ENCODE assay signal across 8 mouse cellular contexts in the genomic region with DNA sequence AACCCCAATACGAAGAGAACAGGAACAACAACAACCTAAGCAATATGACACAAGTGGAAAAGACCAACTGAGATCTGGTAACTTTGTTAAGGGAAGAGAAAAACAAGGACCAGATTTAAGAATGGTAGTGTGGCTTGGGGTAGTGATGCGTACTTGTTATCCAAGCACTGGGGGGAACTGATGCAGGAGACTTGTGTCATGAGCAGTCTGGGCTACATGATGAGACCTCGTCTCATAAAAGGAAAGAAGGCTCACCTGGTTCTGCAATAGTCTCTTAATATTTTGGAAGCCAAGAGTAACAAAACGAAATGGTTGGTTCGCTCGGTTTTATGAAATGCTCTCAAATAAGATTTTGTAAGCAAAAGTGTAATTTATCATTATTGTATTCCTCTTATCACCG. TPM values are rescaled to one million over a fixed set of nuclear protein-coding genes. Genes with fewer than 3 reads are reported as not detected.
DNase-seq lines count a peak whose midpoint lies in the region; ATAC-seq and TF ChIP-seq lines count a peak whose summit lies in the region.

No protein-coding gene starts in this region.

- peak overlapping the region; percentile 85 for H3K4me2 ChIP-seq in kidney, embryonic 16.5 days (replicated peaks; ENCODE audit: low read depth, low read length)
- H3K4me2 ChIP-seq in embryonic facial prominence, embryonic 12.5 days (replicated peaks): peak overlapping the region; percentile 60
- peak overlapping the region; percentile 78 for H3K4me2 ChIP-seq in intestine, embryonic 15.5 days (replicated peaks)
- H3K4me2 ChIP-seq in myocyte (ENCODE audit: low read depth): peak overlapping the region; percentile 81

- peak overlapping the region; percentile 48 for H3ac ChIP-seq in myocyte (ENCODE audit: control insufficient read depth, insufficient read length)

- H3K4me1 ChIP-seq in kidney, embryonic 16.5 days (ENCODE audit: insufficient read depth, low read length): peaks cover 5% of the 10 kb centered on the region; the same call in 1 of the 2 replicates
- no peaks in the 10 kb centered on the region for H3K4me1 ChIP-seq in embryonic facial prominence, embryonic 12.5 days
- peaks cover 3% of the 10 kb centered on the region; the same call in 1 of the 2 replicates for H3K4me1 ChIP-seq in intestine, embryonic 15.5 days (replicated peaks)

- 33% methylated on average over 7 of the region's 7 CpGs for WGBS in kidney, embryonic 16.5 days
- 40% methylated on average over 7 of the region's 7 CpGs for WGBS in embryonic facial prominence, embryonic 12.5 days
- WGBS in intestine, embryonic 15.5 days: 39% methylated on average over 7 of the region's 7 CpGs

- peaks cover 6% of the 10 kb centered on the region for H3K79me2 ChIP-seq in myocyte (ENCODE audit: control insufficient read depth, insufficient read depth)

- peaks cover 4% of the 10 kb centered on the region; the same call in 1 of the 2 replicates for H3K36me3 ChIP-seq in kidney, embryonic 16.5 days (ENCODE audit: insufficient read depth, low read length)
- no peaks in the 10 kb centered on the region for H3K36me3 ChIP-seq in embryonic facial prominence, embryonic 12.5 days
- no peaks in the 10 kb centered on the region for H3K36me3 ChIP-seq in intestine, embryonic 15.5 days
- H3K36me3 ChIP-seq in myocyte (ENCODE audit: control insufficient read depth, insufficient read depth): no peaks in the 10 kb centered on the region

- H3K9me3 ChIP-seq in kidney, embryonic 16.5 days (ENCODE audit: low read length): no peaks in the 10 kb centered on the region
- no peaks in the 10 kb centered on the region for H3K9me3 ChIP-seq in embryonic facial prominence, embryonic 12.5 days
- no peaks in the 10 kb centered on the region for H3K9me3 ChIP-seq in intestine, embryonic 15.5 days

- intact Hi-C loops in gastrocnemius, postnatal 14 days (cut with DNase I; ENCODE audit: low total_unique reads): loop anchor here (10.0 kb wide), 1 partner anchor 47 kb away; a partner anchor contains a TSS

- ATAC-seq in kidney, embryonic 16.5 days (ENCODE audit: low FRiP score, low TSS enrichment): no peak
- ATAC-seq in embryonic facial prominence, embryonic 12.5 days (ENCODE audit: insufficient number of reproducible peaks, insufficient read depth, low FRiP score, low TSS enrichment): no peak
- ATAC-seq in intestine, embryonic 15.5 days: no peak

- DNase-seq in kidney, postnatal 14 days: no peak
- DNase-seq in urinary bladder, postnatal 36 days (ENCODE audit: low spot score in 2 of 2): no peak
- DNase-seq in gastrocnemius, postnatal 14 days: no peak
- DNase-seq in frontal cortex, postnatal 36 days (ENCODE audit: low spot score in 2 of 2): no peak

- no peaks in the 10 kb centered on the region for H3K27me3 ChIP-seq in kidney, embryonic 16.5 days (ENCODE audit: insufficient read depth, low read length)
- H3K27me3 ChIP-seq in embryonic facial prominence, embryonic 12.5 days: no peaks in the 10 kb centered on the region
- H3K27me3 ChIP-seq in intestine, embryonic 15.5 days (replicated peaks): no peaks in the 10 kb centered on the region
- H3K27me3 ChIP-seq in myocyte (ENCODE audit: control insufficient read depth, insufficient read depth, insufficient read length): no peaks in the 10 kb centered on the region

- peak overlapping the region; percentile 67 for H3K4me3 ChIP-seq in kidney, embryonic 16.5 days (ENCODE audit: low read length)
- peak overlapping the region; percentile 53 for H3K4me3 ChIP-seq in embryonic facial prominence, embryonic 12.5 days
- peak overlapping the region; percentile 58 for H3K4me3 ChIP-seq in intestine, embryonic 15.5 days (replicated peaks)
- peak overlapping the region; percentile 30 for H3K4me3 ChIP-seq in myocyte

- peak overlapping the region; percentile 96; the same call in 1 of the 2 replicates for H3K9ac ChIP-seq in kidney, embryonic 16.5 days (replicated peaks; ENCODE audit: low read length)
- H3K9ac ChIP-seq in embryonic facial prominence, embryonic 12.5 days: peak overlapping the region; percentile 68; the same call in 1 of the 2 replicates
- H3K9ac ChIP-seq in intestine, embryonic 15.5 days: peak overlapping the region; percentile 83

- TF ChIP-seq POLR2A in myocyte (IDR thresholded peaks at IDR 0.05; ENCODE audit: insufficient read length, low read depth): no peak

- H3K27ac ChIP-seq in kidney, embryonic 16.5 days (ENCODE audit: low read length): no peak overlapping the region
- H3K27ac ChIP-seq in embryonic facial prominence, embryonic 12.5 days: no peak overlapping the region
- H3K27ac ChIP-seq in intestine, embryonic 15.5 days: no peak overlapping the region

TF ChIP-seq in myocyte, 11 proteins besides CTCF, POLR2A, EP300 and RAD21:
- TF ChIP-seq TCF3 (IDR thresholded peaks at IDR 0.05; ENCODE audit: insufficient read length, low read depth): no peak
- TF ChIP-seq CEBPB (IDR thresholded peaks at IDR 0.05; ENCODE audit: insufficient read depth, poor library complexity, severe bottlenecking): no peak
- TF ChIP-seq SRF (IDR thresholded peaks at IDR 0.05; ENCODE audit: control insufficient read depth, insufficient read length, low read depth): no peak
- no peak for TF ChIP-seq REST (IDR thresholded peaks at IDR 0.05; ENCODE audit: insufficient read depth, insufficient read length)
- no peak for TF ChIP-seq MYOD1 (IDR thresholded peaks at IDR 0.05; ENCODE audit: control insufficient read depth in 1 of 3, insufficient read length in 2 of 3, low read depth in 2 of 3)
- TF ChIP-seq USF1 (IDR thresholded peaks at IDR 0.05; ENCODE audit: low read depth): no peak

RNA-seq across cellular contexts. Expression of a gene that starts 25.0 kb away (rescaled TPM):
- polyA plus RNA-seq in kidney, embryonic 16.5 days (2015; fragmentation: Nextera tagmentation; extraction: Ambion mirVana): 88.3 and 91.1 TPM in 2 replicates
- polyA plus RNA-seq in embryonic facial prominence, embryonic 12.5 days (2016; fragmentation: Nextera tagmentation; extraction: Ambion mirVana): 121 and 126 TPM in 2 replicates
- 105 and 116 TPM in 2 replicates for polyA plus RNA-seq in intestine, embryonic 15.5 days (2015; fragmentation: Nextera tagmentation; extraction: Ambion mirVana)
- polyA plus RNA-seq in myocyte (2012; fragmentation: generic; extraction: Trizol): 48.5 TPM
- total RNA-seq in gastrocnemius, postnatal 14 days (2021): 10 to 100 TPM; 56.3 to 59.5 TPM

RNA-seq across cellular contexts. Expression of a gene that starts 25.9 kb away (rescaled TPM):
- polyA plus RNA-seq in kidney, embryonic 16.5 days (2015; fragmentation: Nextera tagmentation; extraction: Ambion mirVana): 81.5 and 82.3 TPM in 2 replicates
- polyA plus RNA-seq in embryonic facial prominence, embryonic 12.5 days (2016; fragmentation: Nextera tagmentation; extraction: Ambion mirVana): 64.3 and 67.4 TPM in 2 replicates
- 87.7 and 87.9 TPM in 2 replicates for polyA plus RNA-seq in intestine, embryonic 15.5 days (2015; fragmentation: Nextera tagmentation; extraction: Ambion mirVana)
- polyA plus RNA-seq in myocyte (2012; fragmentation: generic; extraction: Trizol): 34.4 TPM
- total RNA-seq in gastrocnemius, postnatal 14 days (2021): 10 to 100 TPM; 74.4 to 77.5 TPM

RNA-seq across cellular contexts. Expression of a gene that starts 45.4 kb away (rescaled TPM):
- 23.4 and 26.3 TPM in 2 replicates for polyA plus RNA-seq in kidney, embryonic 16.5 days (2015; fragmentation: Nextera tagmentation; extraction: Ambion mirVana)
- polyA plus RNA-seq in embryonic facial prominence, embryonic 12.5 days (2016; fragmentation: Nextera tagmentation; extraction: Ambion mirVana): 14.9 and 15.7 TPM in 2 replicates
- polyA plus RNA-seq in intestine, embryonic 15.5 days (2015; fragmentation: Nextera tagmentation; extraction: Ambion mirVana): 40.8 and 49.3 TPM in 2 replicates
- 15.5 TPM for polyA plus RNA-seq in myocyte (2012; fragmentation: generic; extraction: Trizol)
- total RNA-seq in gastrocnemius, postnatal 14 days (2021): 10 to 100 TPM in 1 of 2 experiments, 1 to 10 TPM in 1; 9.7 to 10.9 TPM
